Mouse (Mus musculus): ENCODE measurements at regions not wholly inside any gene's neighbourhood (a gene's known extent, or its start where the extent isn't known, plus 50 kb on each side); places are given as distances from the start of the nearest gene placed in this dataset.

DNA sequence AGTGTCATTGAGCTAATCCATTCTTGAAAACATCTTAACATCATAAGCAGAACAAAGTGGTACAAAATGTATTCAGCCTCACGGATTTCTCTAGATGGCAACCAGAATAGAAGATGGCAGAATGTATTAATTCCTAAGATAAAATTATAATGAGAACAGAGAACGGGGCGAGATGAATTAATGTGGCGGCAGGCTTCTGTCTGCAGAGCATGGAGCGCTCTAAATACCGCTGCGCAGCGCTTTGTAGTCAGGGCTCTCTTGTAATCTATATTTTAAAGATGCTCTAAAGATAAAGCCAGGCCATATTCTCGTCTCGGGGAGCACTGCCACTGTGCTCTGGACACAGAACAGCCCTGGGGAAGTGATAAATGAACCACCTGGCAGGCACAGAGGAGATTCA lies 315.2 kb upstream of the Kif2a start:
- TF ChIP-seq CTCF (IDR thresholded peaks at IDR 0.05; ENCODE audit: low read depth) (no peak), EP300 (IDR thresholded peaks at IDR 0.05; ENCODE audit: low read depth) (no peak)
